Mouse (Mus musculus) T-helper 2 cell (primary cell): ENCODE measurements around the gene Adamtsl1.

ENCODE experiments used
- in situ Hi-C: fragments of 300-600 bp; cut with MboI, MseI; formaldehyde crosslinking; loops from one replicate; pipeline ENCODE4 v1.15.1; 2025; ENCODE audit warnings: high pct_unique_total_duplicates

The Adamtsl1 gene

GRCm38 (mm10) chr4:86046881-86047280 lies 532.9 kb downstream of the Adamtsl1 start:
- in situ Hi-C loops: no loop called here

GRCm38 (mm10) chr4:86053487-86054237 lies 539.7 kb downstream of the Adamtsl1 start:
- in situ Hi-C loops: no loop called here

GRCm38 (mm10) chr4:86060614-86061013 lies 546.6 kb downstream of the Adamtsl1 start:
- in situ Hi-C loops: no loop called here

GRCm38 (mm10) chr4:86068376-86068775 lies 554.4 kb downstream of the Adamtsl1 start:
- in situ Hi-C loops: no loop called here

- in situ Hi-C loops: no loop called here
Observed at GRCm38 (mm10) chr4:86068875-86069718, 555.1 kb downstream of the Adamtsl1 start.

GRCm38 (mm10) chr4:86074871-86075270 lies 560.9 kb downstream of the Adamtsl1 start:
- in situ Hi-C loops: no loop called here

GRCm38 (mm10) chr4:86077355-86077754 lies 563.4 kb downstream of the Adamtsl1 start:
- in situ Hi-C loops: no loop called here

GRCm38 (mm10) chr4:86077854-86078253 lies 563.9 kb downstream of the Adamtsl1 start:
- in situ Hi-C loops: no loop called here

- in situ Hi-C loops: no loop called here
Observed at GRCm38 (mm10) chr4:86087508-86087907, 573.5 kb downstream of the Adamtsl1 start.

- in situ Hi-C loops: no loop called here
Observed at GRCm38 (mm10) chr4:86103207-86103606, 589.2 kb downstream of the Adamtsl1 start.

- in situ Hi-C loops: no loop called here
Observed at GRCm38 (mm10) chr4:86108325-86108724, 594.4 kb downstream of the Adamtsl1 start.

GRCm38 (mm10) chr4:86119067-86119466 lies 605.1 kb downstream of the Adamtsl1 start:
- in situ Hi-C loops: no loop called here

- in situ Hi-C loops: no loop called here
Observed at GRCm38 (mm10) chr4:86122431-86122830, 608.5 kb downstream of the Adamtsl1 start.

GRCm38 (mm10) chr4:86124374-86124773 lies 610.4 kb downstream of the Adamtsl1 start:
- in situ Hi-C loops: no loop called here

GRCm38 (mm10) chr4:86126636-86127035 lies 612.7 kb downstream of the Adamtsl1 start:
- in situ Hi-C loops: no loop called here

GRCm38 (mm10) chr4:86158551-86158950 lies 644.6 kb downstream of the Adamtsl1 start:
- in situ Hi-C loops: no loop called here

GRCm38 (mm10) chr4:86159362-86159761 lies 645.4 kb downstream of the Adamtsl1 start:
- in situ Hi-C loops: no loop called here

GRCm38 (mm10) chr4:86170763-86171162 lies 656.8 kb downstream of the Adamtsl1 start:
- in situ Hi-C loops: no loop called here

- in situ Hi-C loops: no loop called here
Observed at GRCm38 (mm10) chr4:86171461-86171860, 657.5 kb downstream of the Adamtsl1 start.

GRCm38 (mm10) chr4:86177471-86177870 lies 663.5 kb downstream of the Adamtsl1 start:
- in situ Hi-C loops: no loop called here

- in situ Hi-C loops: no loop called here
Observed at GRCm38 (mm10) chr4:86178116-86178515, 664.1 kb downstream of the Adamtsl1 start.

- in situ Hi-C loops: no loop called here
Observed at GRCm38 (mm10) chr4:86183701-86184173, 669.8 kb downstream of the Adamtsl1 start.

GRCm38 (mm10) chr4:86189853-86190252 lies 675.9 kb downstream of the Adamtsl1 start:
- in situ Hi-C loops: no loop called here
